Mouse (Mus musculus) embryonic facial prominence, embryonic 10.5 days (tissue): ENCODE results near the gene Fam172a. TPM values are rescaled to one million over a fixed set of nuclear protein-coding genes. Genes with fewer than 3 reads are reported as not detected.

Experiments used
- DNase-seq: peaks from one replicate; pipeline ENCODE4 v3.0.0-alpha.2; 2017; ENCODE audit warnings: low spot score
- H3K27ac ChIP-seq: fragments of 300-500 bp; sonication (generic); replicated peaks from 2 replicates; pipeline ENCODE4 v1.5.1; 2016; ENCODE audit warnings: mild to moderate bottlenecking
- H3K27me3 ChIP-seq: fragments of 300-500 bp; sonication (generic); replicated peaks from 2 replicates; pipeline ENCODE4 v1.6.1; 2016; ENCODE audit warnings: low read depth, mild to moderate bottlenecking; ENCODE audit not compliant: poor library complexity, severe bottlenecking
- H3K36me3 ChIP-seq: fragments of 300-500 bp; sonication (generic); replicated peaks from 2 replicates; pipeline ENCODE4 v1.6.1; 2016; ENCODE audit warnings: mild to moderate bottlenecking, moderate library complexity
- H3K4me1 ChIP-seq: fragments of 300-500 bp; sonication (generic); 2 replicates; pipeline ENCODE4 v1.6.1; 2016
- H3K4me3 ChIP-seq: fragments of 300-500 bp; sonication (generic); 2 replicates; pipeline ENCODE4 v1.5.1; 2016; ENCODE audit warnings: mild to moderate bottlenecking, moderate library complexity
- H3K9me3 ChIP-seq: fragments of 300-500 bp; sonication (generic); 2 replicates; pipeline ENCODE4 v1.6.1; 2016; ENCODE audit warnings: mild to moderate bottlenecking
- WGBS: fragments of 180-500 bp; shearing (Covaris S2); methylation state at CpG from one replicate; pipeline ENCODE4 v1.1.7; 2016; 5-methylcytosine and 5-hydroxymethylcytosine counted together
- polyA plus RNA-seq: library from polyadenylated mRNA; unstranded; fragments of >200 nt; fragmentation: Nextera tagmentation; extraction: Ambion mirVana; gene quantifications from 2 replicates; pipeline ENCODE4 v1.2.1, GENCODE M21; 2016

The Fam172a gene
- polyA plus RNA-seq, 1 experiment from 2014 or later: 28.0 TPM

GRCm38 (mm10) chr13:78186340-78186946 lies 484.6 kb downstream of the Fam172a start:
- H3K9me3 ChIP-seq: no peaks in the 10 kb centered on the region
- peaks cover 47% of the 10 kb centered on the region for H3K36me3 ChIP-seq
- DNase-seq: peak; percentile 61
- peaks cover 95% of the 10 kb centered on the region for H3K4me1 ChIP-seq
- peak overlapping the region; percentile 35; the same call in 1 of the 2 replicates for H3K27ac ChIP-seq
- WGBS: 19% methylated on average over 12 of the region's 12 CpGs
- no peak overlapping the region for H3K4me3 ChIP-seq
- peaks cover 97% of the 10 kb centered on the region for H3K27me3 ChIP-seq

GRCm38 (mm10) chr13:78187833-78188232 lies 486.0 kb downstream of the Fam172a start:
- H3K27me3 ChIP-seq: peaks cover 97% of the 10 kb centered on the region
- WGBS: 38% methylated on average over 5 of the region's 5 CpGs
- peaks cover 60% of the 10 kb centered on the region for H3K36me3 ChIP-seq
- peaks cover 95% of the 10 kb centered on the region for H3K4me1 ChIP-seq
- DNase-seq: no peak
- H3K4me3 ChIP-seq: peak overlapping the region; percentile 30
- no peaks in the 10 kb centered on the region for H3K9me3 ChIP-seq
- peak overlapping the region; percentile 61 for H3K27ac ChIP-seq

DNA sequence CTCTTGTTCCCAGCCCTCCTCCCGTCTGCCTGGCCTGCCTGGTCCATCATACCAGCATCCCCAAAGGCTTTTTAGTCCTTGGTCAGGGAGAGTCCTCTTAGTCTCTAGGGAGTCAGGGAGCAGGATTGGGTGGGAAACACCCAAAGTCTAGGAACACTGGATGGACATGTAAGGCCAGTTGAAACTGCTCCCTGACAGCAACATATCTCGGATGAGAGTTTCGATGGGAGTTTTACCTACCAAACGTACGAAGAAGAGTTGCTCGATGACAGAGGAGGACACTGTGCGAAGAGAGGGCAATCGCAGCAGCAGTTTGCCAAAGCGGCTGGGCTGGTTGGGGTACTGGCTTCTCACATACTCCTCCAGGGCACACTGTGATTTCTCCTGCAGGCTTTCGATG lies 487.8 kb downstream of the Fam172a start:
- Histone ChIP-seq H3K4me3 (peak overlapping the region; percentile 90), H3K4me1 (peaks cover 87% of the 10 kb centered on the region), H3K36me3 (peaks cover 78% of the 10 kb centered on the region), H3K27me3 (peaks cover 94% of the 10 kb centered on the region), H3K9me3 (no peaks in the 10 kb centered on the region), H3K27ac (peak overlapping the region; percentile 57)
- no peak for DNase-seq
- WGBS: 38% methylated on average over 10 of the region's 10 CpGs

DNA sequence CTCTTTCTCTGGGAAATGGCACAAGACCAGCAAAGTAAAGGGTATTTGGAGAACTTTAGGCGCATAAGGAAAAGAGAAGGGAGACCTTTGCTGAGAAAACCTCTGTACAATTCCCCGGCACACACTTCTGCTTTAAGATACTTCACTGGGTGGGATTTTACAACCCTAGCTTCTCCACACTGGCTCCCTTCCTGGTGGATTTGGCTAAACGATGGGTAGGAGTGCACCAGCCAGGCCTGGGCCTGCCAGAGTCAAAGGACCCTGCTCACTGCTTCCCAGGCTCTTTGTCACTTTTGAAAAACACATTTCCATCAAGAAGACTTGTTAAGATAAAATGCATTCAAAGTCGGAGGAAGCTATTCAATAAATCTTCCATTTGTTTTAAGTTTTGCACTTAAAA lies 491.4 kb downstream of the Fam172a start:
- Histone ChIP-seq H3K27me3 (peaks cover 70% of the 10 kb centered on the region), H3K4me3 (peak overlapping the region; percentile 90), H3K27ac (peak overlapping the region; percentile 100), H3K9me3 (no peaks in the 10 kb centered on the region), H3K36me3 (peaks cover 80% of the 10 kb centered on the region), H3K4me1 (peaks cover 62% of the 10 kb centered on the region)
- DNase-seq: no peak
- 17% methylated on average over 4 of the region's 4 CpGs for WGBS

DNA sequence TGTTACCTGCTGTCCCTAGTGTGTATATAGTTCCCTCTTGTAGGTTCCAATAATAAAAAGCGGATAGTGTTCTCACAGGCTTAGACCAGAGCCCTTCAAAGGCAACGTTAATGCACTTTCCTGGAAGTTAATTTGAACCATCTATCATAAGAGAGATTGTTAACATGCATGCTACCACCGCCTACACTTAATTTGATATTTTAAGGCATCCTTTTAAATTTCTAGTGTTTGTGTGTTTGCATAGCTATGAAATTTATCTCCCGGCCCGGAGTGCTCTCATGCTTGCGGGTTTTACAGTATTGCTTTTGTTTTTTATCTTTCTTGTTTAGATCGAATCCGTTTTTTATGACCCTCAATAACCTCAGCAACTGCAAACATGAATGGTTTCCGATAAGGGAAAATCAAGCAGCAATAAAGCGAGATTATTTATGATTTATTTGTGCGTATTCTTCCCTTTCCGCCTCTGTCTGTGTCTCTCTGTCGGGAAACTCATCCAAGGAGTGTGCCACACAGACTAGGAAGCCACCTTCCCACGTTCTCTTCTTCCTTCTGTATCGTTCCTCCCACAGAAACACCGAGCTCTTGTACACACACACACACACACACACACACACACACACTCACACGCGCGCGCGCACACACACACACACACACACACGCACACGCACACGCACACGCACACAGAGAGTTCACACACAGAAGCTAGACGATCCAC lies 492.5 kb downstream of the Fam172a start:
- Histone ChIP-seq H3K27me3 (peaks cover 62% of the 10 kb centered on the region), H3K27ac (peak overlapping the region; percentile 100), H3K36me3 (peaks cover 70% of the 10 kb centered on the region), H3K4me3 (peak overlapping the region; percentile 90), H3K9me3 (no peaks in the 10 kb centered on the region), H3K4me1 (peaks cover 57% of the 10 kb centered on the region)
- WGBS: 5% methylated on average over 26 of the region's 26 CpGs
- DNase-seq: no peak

DNA sequence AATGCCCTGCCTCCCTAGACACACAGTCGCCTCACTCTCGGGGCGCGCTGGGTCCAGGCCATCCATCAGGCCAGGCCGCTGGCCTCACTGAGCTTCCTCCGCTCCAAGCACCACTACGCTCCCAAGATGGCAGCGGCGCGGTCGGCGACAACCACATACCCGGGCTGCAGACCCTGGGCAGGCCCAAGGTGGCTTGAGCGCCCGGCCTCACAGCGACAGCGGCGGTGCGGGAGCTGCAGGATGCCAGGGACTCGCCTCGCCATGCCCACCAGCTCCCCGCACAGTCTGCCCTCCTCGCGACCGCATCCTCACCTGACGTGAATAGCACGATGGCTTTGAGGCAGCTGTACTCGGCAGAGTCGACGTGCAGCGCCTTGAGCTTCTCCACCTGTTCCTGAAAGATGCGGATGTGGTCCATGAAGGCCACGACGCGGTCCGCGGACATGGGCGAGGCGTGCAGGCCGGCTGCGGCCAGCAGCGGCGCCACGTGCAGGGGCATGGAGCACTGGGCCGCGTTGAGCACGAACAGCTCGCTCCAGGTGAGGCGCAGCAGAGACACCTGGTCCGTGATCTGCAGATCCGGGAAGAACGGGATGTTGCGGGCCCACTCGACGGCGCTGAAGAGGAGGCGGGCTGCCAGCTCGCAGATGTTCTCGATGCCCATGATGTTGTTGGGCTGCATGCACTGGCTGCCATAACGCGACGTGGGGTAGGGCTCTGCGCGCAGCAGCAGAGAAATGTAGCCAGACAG lies 493.2 kb downstream of the Fam172a start:
- Histone ChIP-seq H3K36me3 (peaks cover 63% of the 10 kb centered on the region), H3K4me3 (peak overlapping the region; percentile 90), H3K9me3 (no peaks in the 10 kb centered on the region), H3K27me3 (peaks cover 55% of the 10 kb centered on the region), H3K4me1 (peaks cover 49% of the 10 kb centered on the region), H3K27ac (peak overlapping the region; percentile 100)
- WGBS: under 1% methylated on average over 64 of the region's 64 CpGs
- DNase-seq: peak; percentile 72

- Histone ChIP-seq H3K4me3 (peak overlapping the region; percentile 90), H3K9me3 (no peaks in the 10 kb centered on the region), H3K27ac (peak overlapping the region; percentile 100), H3K36me3 (peaks cover 56% of the 10 kb centered on the region), H3K4me1 (peaks cover 43% of the 10 kb centered on the region), H3K27me3 (peaks cover 49% of the 10 kb centered on the region)
- 1% methylated on average over 13 of the region's 13 CpGs for WGBS
- no peak for DNase-seq
Measured at GRCm38 (mm10) chr13:78195601-78196115, 493.8 kb downstream of the Fam172a start.

GRCm38 (mm10) chr13:78196236-78196796 lies 494.5 kb downstream of the Fam172a start:
- Histone ChIP-seq H3K27me3 (peaks cover 42% of the 10 kb centered on the region), H3K9me3 (no peaks in the 10 kb centered on the region), H3K36me3 (peaks cover 50% of the 10 kb centered on the region), H3K4me3 (peak overlapping the region; percentile 90), H3K27ac (peak overlapping the region; percentile 100), H3K4me1 (peaks cover 36% of the 10 kb centered on the region)
- 3% methylated on average over 7 of the region's 7 CpGs for WGBS
- DNase-seq: no peak

DNA sequence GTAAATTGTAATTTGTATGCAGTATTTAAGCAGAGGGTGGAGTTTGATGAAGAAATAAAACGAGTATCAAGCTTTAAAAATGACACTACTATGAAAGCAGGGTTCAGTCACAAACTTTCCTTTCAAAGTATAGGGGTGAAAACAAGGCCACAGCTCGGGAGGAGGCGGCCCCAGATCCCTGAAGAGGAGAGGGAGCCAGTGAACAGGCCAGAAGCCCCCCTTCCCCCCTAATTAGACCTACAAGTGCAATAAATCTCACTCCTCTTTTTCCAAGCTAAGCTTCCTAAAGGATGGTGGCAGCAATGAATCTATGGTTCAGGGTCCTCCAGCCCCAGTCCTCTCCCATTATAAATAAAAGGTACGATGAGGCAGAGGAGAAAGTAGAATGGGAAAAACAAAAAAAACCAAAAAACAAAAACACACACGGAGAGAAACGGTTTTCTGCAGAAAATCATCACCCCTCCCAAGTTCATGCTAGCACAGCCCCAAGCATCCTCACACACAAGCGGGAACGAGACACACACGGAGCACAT lies 495.5 kb downstream of the Fam172a start:
- Histone ChIP-seq H3K4me3 (peak overlapping the region; percentile 90), H3K4me1 (peaks cover 26% of the 10 kb centered on the region), H3K36me3 (peaks cover 39% of the 10 kb centered on the region), H3K27ac (peak overlapping the region; percentile 100), H3K27me3 (peaks cover 32% of the 10 kb centered on the region), H3K9me3 (no peaks in the 10 kb centered on the region)
- under 1% methylated on average over 9 of the region's 9 CpGs for WGBS
- DNase-seq: no peak

DNA sequence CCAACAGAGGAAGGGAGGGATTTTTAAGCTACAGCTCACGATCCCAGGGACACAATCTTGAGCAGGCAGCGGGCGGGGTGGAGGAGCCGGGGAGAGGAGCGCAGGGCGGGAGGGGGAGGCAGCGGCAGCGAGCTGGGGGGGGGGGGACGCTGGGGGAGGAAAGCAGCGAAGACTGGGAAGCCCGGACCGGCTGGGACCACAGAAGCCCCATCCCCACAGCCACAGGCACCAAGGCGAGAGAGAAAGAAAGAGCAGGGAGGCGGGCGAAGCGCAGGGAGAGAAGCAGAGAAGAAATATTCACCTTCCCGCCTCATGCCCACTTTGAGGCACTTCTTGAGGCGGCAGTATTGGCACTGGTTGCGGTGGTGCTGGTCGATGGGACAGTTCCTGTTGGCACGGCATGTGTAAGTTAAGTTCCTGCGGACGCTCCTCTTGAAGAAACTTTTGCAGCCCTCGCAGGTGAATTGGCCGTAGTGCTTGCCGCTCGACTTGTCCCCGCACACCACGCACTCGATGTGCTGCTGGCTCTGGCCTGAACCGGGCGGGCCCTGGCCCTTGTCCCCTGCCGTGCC lies 496.1 kb downstream of the Fam172a start:
- Histone ChIP-seq H3K9me3 (no peaks in the 10 kb centered on the region), H3K36me3 (peaks cover 34% of the 10 kb centered on the region), H3K27ac (peak overlapping the region; percentile 100), H3K4me1 (peaks cover 21% of the 10 kb centered on the region), H3K27me3 (peaks cover 26% of the 10 kb centered on the region), H3K4me3 (peak overlapping the region; percentile 90)
- no peak for DNase-seq
- 0% methylated on average over 33 of the region's 33 CpGs for WGBS

DNA sequence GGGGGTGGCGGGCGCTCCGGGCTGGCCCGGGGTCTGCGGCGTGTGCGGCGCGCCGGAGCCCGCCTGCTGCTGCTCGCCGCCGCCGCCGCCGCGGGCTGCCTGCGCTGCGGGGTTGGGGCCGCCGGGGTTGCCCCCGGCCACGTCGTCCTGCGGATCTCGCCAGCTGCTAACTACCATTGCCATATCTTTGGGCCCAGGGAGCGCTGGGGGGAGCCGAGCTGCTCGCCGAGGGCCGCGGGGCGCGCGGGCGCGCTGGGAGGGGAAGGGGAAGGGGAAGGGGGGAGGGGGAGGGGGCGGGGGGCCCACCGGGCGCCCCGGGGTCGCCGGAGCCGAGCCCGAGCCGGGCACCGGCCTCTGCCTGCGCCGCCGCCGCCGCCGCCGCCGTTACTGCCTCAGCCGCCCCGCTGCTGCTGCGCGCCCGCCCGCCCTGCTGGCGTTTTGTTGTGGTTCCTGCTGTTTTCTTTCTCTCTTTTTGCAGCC lies 496.6 kb downstream of the Fam172a start:
- H3K36me3 ChIP-seq: peaks cover 29% of the 10 kb centered on the region
- peak overlapping the region; percentile 90 for H3K4me3 ChIP-seq
- H3K4me1 ChIP-seq: peaks cover 20% of the 10 kb centered on the region
- H3K27ac ChIP-seq: peak overlapping the region; percentile 100
- DNase-seq: no peak
- WGBS: under 1% methylated on average over 34 of the region's 63 CpGs
- H3K27me3 ChIP-seq: peaks cover 21% of the 10 kb centered on the region
- H3K9me3 ChIP-seq: no peaks in the 10 kb centered on the region
